Mouse (Mus musculus): Measurements from ENCODE around the gene Vmn1r61.

Gene Vmn1r61

GRCm38 (mm10) chr7:5613195-5613594 lies at the start of gene Vmn1r61:
TSS of gene Vmn1r61 (minus strand) at chr7:5613295.
- DNase-seq (ENCODE audit: extremely low read depth, insufficient read length, low spot score): no peak
